Mouse (Mus musculus): Measurements from ENCODE around the gene Rpp14.

DNA sequence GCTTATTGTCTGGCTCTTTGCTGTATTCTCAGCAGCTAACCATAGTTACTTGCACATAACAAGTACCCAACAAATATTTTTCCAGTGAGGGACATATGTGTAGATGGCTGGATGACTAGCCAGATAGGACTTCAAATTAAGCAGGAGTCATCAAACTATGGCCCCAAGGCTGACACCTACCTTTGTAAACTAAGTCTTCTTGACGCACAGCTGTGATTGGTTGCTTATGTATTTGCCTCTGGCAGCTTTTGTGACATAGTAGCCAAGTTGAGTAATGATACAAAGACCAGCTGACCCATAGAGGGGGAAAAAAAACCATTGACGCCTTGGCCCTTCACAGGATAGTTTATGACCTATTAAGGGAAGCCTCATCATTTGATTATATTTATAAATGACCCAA is 38.0 kb upstream of the Rpp14 start:
- TF ChIP-seq CTCF (IDR thresholded peaks at IDR 0.05; ENCODE audit: control insufficient read depth, insufficient read depth, insufficient replicate concordance, low read depth, low read length) (no peak), POLR2A (IDR thresholded peaks at IDR 0.05; ENCODE audit: control insufficient read depth, low read depth, low read length) (no peak)

Data from testis, adult 2 months (tissue).